Mouse (Mus musculus) midbrain, embryonic 11.5 days (tissue): ENCODE results near the gene Plcg2. TPM values are rescaled to one million over a fixed set of nuclear protein-coding genes. Genes with fewer than 3 reads are reported as not detected.
A peak's percentile ranks its signal among the peaks of the same experiment; 100 is the strongest.

ENCODE experiments used
- ATAC-seq: fragments of 200-750 bp; cut with Nextera tagmentation; 2 replicates; pipeline ENCODE4 v1.8.0; 2017; ENCODE audit warnings: moderate TSS enrichment, moderate library complexity; ENCODE audit not compliant: low FRiP score
- DNase-seq: peaks from one replicate; pipeline ENCODE4 v3.0.0; 2015; ENCODE audit warnings: low spot score; ENCODE audit errors: missing footprints
- H3K27ac ChIP-seq: fragments of 300-500 bp; sonication (generic); 2 replicates; pipeline ENCODE4 v1.5.1; 2014; ENCODE audit warnings: low read depth, low read length
- H3K27me3 ChIP-seq: fragments of 300-500 bp; sonication (generic); 2 replicates; pipeline ENCODE4 v1.6.1; 2014; ENCODE audit warnings: mild to moderate bottlenecking, low read length, moderate library complexity, mixed read lengths; ENCODE audit not compliant: control insufficient read depth, insufficient read depth
- H3K36me3 ChIP-seq: fragments of 300-500 bp; sonication (generic); 2 replicates; pipeline ENCODE4 v1.6.1; 2014; ENCODE audit warnings: mild to moderate bottlenecking, low read length, moderate library complexity, mixed read lengths; ENCODE audit not compliant: control insufficient read depth, insufficient read depth
- H3K4me1 ChIP-seq: fragments of 300-500 bp; sonication (generic); 2 replicates; pipeline ENCODE4 v1.6.1; 2014; ENCODE audit warnings: low read length; ENCODE audit not compliant: control insufficient read depth, insufficient read depth
- H3K4me2 ChIP-seq: fragments of 300-500 bp; sonication (generic); 2 replicates; pipeline ENCODE4 v1.6.1; 2014; ENCODE audit warnings: mild to moderate bottlenecking, moderate library complexity
- H3K4me3 ChIP-seq: fragments of 300-500 bp; sonication (generic); 2 replicates; pipeline ENCODE4 v1.5.1; 2014; ENCODE audit warnings: low read depth, low read length
- H3K9ac ChIP-seq: fragments of 300-500 bp; sonication (generic); 2 replicates; pipeline ENCODE4 v1.6.1; 2014; ENCODE audit warnings: low read length
- H3K9me3 ChIP-seq: fragments of 300-500 bp; sonication (generic); 2 replicates; pipeline ENCODE4 v1.6.1; 2016; ENCODE audit warnings: low read length; ENCODE audit not compliant: control insufficient read depth
- WGBS: fragments of 180-500 bp; shearing (Covaris S2); extraction: QIAGEN DNeasy Blood & Tissue Kit; methylation state at CpG from one replicate; pipeline ENCODE4 v1.1.7; 2014; 5-methylcytosine and 5-hydroxymethylcytosine counted together
- polyA plus RNA-seq: library from polyadenylated mRNA; unstranded; fragments of >200 nt; fragmentation: Nextera tagmentation; extraction: Ambion mirVana; gene quantifications from 2 replicates; pipeline ENCODE4 v1.2.1, GENCODE M21; 2014

Plcg2 gene
- polyA plus RNA-seq, 1 experiment from 2014 or later = 2.2 TPM

DNA sequence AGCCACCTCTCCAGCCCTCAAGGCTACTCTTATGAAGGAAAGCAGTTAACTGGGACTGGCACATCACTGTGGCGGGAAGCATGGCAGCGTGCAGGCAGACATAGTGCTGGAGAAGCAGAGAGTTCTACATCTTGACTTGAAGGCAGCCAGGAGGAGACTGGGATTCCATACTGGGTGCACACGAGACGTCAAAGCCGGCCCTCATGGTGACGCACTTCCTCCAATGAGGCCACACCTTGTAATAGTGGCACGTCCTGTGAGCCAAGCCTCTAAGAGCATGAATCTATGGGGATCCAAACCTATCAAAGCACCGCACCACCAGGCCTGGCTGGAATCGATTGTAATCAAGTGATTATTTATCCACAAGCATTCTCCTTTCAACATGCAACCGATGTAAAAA, 30.6 kb upstream of the Plcg2 start:
- no peak for DNase-seq
- WGBS = 89% methylated on average over 10 of the region's 10 CpGs
- Histone ChIP-seq H3K9me3 (no peaks in the 10 kb centered on the region), H3K36me3 (no peaks in the 10 kb centered on the region), H3K27ac (no peak overlapping the region), H3K4me2 (no peak overlapping the region), H3K9ac (no peak overlapping the region), H3K4me3 (no peak overlapping the region), H3K27me3 (no peaks in the 10 kb centered on the region), H3K4me1 (peaks cover 7% of the 10 kb centered on the region; the same call in 1 of the 2 replicates)
- ATAC-seq = no peak

DNA sequence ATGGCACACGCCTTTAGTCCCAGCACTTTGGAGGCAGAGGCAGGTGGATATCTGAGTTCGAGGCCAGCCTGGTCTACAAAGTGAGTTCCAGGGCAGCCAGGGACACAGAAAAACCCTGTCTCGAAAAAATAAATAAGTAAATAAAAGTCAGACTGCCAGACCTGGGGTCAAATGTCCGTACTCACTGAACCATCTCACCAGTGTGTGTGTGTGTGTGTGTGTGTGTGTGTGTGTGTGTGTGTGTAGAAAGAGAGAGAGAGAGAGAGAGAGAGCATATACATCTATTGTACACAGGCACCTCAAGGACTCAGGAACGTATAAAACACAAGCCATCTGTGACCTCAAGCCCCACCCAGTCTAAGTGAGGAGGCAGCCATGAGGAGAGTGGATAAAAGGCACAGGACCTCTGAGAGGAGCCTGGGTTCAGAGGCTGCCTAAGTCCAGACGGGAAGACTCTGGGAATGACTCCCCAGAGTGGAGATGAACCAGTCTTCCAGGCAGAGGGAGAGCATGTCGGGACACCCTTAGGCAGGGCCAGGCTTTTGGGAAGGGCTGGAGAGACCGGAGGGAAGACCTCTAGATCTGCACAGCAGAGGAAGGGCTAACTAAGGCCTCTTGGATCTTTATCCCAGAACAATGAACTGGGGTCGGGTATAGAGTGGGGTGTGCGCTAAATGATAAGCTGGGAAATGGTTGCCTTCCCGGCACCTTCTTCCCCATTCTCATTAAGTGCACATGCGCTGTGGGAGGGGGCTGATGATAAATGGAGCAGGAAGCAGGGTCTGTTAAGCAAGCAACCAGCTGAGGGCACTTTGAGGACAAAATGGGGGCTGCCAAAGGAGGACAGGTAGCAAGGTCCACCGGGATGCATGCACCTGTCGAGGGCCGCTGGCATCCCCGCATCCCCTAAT, 28.4 kb upstream of the Plcg2 start:
- H3K4me1 ChIP-seq = peaks cover 7% of the 10 kb centered on the region; the same call in 1 of the 2 replicates
- WGBS = 28% methylated on average over 16 of the region's 16 CpGs
- DNase-seq (peak; percentile 92), ATAC-seq (no peak; the same call in none of the 2 replicates)
- no peaks in the 10 kb centered on the region for H3K27me3 ChIP-seq
- H3K4me2 ChIP-seq = peak overlapping the region; percentile 42
- H3K27ac ChIP-seq = peak overlapping the region; percentile 77
- H3K36me3 ChIP-seq = no peaks in the 10 kb centered on the region
- H3K4me3 ChIP-seq = no peak overlapping the region
- peak overlapping the region; percentile 33 for H3K9ac ChIP-seq
- H3K9me3 ChIP-seq = no peaks in the 10 kb centered on the region

DNA sequence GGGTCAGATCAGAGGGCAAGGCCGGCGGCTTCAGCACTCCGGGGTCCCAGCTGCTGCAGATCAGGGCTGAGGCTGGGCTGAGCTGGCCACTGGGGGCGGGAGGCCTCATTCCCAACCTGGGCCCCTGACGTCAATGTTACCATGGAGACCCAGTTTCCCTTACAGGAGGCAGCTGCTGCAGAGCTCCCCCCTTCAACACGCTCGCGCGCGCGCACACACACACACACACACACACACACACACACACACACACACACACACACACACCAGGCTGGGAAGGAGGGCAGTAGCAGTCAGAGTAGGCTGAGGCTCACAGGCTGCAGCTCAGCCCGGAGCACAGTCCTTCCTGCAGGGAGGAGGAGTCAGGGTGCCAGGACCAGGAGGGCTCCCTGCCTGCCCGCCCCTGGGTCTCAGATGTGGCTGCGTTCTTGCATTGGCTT, 27.7 kb upstream of the Plcg2 start:
- peak overlapping the region; percentile 77 for H3K27ac ChIP-seq
- H3K27me3 ChIP-seq = no peaks in the 10 kb centered on the region
- WGBS = 2% methylated on average over 11 of the region's 14 CpGs
- H3K4me3 ChIP-seq = no peak overlapping the region
- H3K9me3 ChIP-seq = no peaks in the 10 kb centered on the region
- peak; percentile 91 for ATAC-seq
- H3K36me3 ChIP-seq = no peaks in the 10 kb centered on the region
- peak overlapping the region; percentile 42 for H3K4me2 ChIP-seq
- peaks cover 7% of the 10 kb centered on the region; the same call in 1 of the 2 replicates for H3K4me1 ChIP-seq
- DNase-seq = peak; percentile 96
- H3K9ac ChIP-seq = peak overlapping the region; percentile 33

- ATAC-seq (no peak), DNase-seq (peak; percentile 98)
- Histone ChIP-seq H3K4me2 (no peak overlapping the region), H3K36me3 (no peaks in the 10 kb centered on the region), H3K4me3 (no peak overlapping the region), H3K4me1 (peaks cover 7% of the 10 kb centered on the region; the same call in 1 of the 2 replicates), H3K9me3 (no peaks in the 10 kb centered on the region), H3K27ac (no peak overlapping the region; the same call in 1 of the 2 replicates), H3K27me3 (no peaks in the 10 kb centered on the region), H3K9ac (no peak overlapping the region; the same call in 1 of the 2 replicates)
- WGBS = 18% methylated on average over 3 of the region's 3 CpGs
These were observed 26.9 kb upstream of the Plcg2 start for GRCm38 (mm10) chr8:117471174-117471573.

DNA sequence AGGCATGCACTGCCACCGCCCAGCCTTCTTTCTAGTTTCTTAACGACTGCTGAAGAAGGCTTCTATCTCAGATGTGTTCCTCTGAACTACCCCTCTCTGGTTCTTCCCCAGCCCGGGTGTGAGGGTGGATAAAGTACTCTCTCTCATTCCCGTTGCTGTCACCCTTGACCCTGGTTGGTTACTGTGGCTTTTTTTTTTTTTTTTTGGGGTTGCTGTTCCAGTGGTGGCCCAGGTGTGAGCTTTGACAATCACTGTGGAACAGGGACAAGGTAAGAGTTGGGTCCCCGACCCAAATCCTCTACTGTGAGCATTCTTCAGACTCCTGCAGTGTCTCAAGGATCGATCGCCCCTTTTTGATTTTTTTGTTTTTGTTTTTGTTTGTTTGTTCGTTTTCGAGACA, 26.4 kb upstream of the Plcg2 start:
- ATAC-seq (no peak), DNase-seq (no peak)
- H3K27ac ChIP-seq = no peak overlapping the region
- no peak overlapping the region for H3K4me3 ChIP-seq
- no peaks in the 10 kb centered on the region for H3K9me3 ChIP-seq
- H3K4me1 ChIP-seq = peaks cover 7% of the 10 kb centered on the region; the same call in 1 of the 2 replicates
- H3K4me2 ChIP-seq = no peak overlapping the region
- WGBS = 82% methylated on average over 9 of the region's 9 CpGs
- H3K36me3 ChIP-seq = no peaks in the 10 kb centered on the region
- H3K27me3 ChIP-seq = no peaks in the 10 kb centered on the region
- H3K9ac ChIP-seq = no peak overlapping the region

- Histone ChIP-seq H3K4me1 (peaks cover 7% of the 10 kb centered on the region; the same call in 1 of the 2 replicates), H3K9me3 (no peaks in the 10 kb centered on the region), H3K36me3 (no peaks in the 10 kb centered on the region), H3K27ac (no peak overlapping the region), H3K27me3 (no peaks in the 10 kb centered on the region), H3K4me3 (no peak overlapping the region), H3K9ac (no peak overlapping the region), H3K4me2 (no peak overlapping the region)
- ATAC-seq (no peak), DNase-seq (no peak)
- 90% methylated on average over 4 of the region's 4 CpGs for WGBS
These were observed 25.8 kb upstream of the Plcg2 start for GRCm38 (mm10) chr8:117472332-117472731.

DNA sequence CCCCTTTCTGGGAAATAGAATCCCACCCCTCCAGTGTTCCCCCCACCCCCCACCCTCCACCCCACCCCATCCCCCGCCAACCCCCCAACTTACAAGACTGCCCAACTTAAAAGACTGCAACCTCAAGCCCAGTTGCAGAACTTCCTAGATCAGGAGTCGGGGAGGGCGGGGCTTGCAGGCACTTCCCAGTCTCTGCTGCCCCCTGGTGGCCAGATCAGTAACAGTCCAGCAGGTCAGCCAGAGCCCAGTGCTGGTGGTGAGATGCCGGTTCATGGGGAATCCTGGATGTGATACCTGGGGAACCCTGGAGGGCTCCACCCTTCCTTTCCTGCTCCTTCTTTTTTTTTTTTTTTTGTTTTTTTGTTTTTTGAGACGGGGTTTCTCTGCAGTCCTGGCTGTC, 23.1 kb upstream of the Plcg2 start:
- Histone ChIP-seq H3K4me1 (peaks cover 3% of the 10 kb centered on the region; the same call in 1 of the 2 replicates), H3K9me3 (no peaks in the 10 kb centered on the region), H3K4me2 (no peak overlapping the region), H3K27ac (no peak overlapping the region), H3K4me3 (no peak overlapping the region), H3K36me3 (no peaks in the 10 kb centered on the region), H3K9ac (no peak overlapping the region), H3K27me3 (no peaks in the 10 kb centered on the region)
- WGBS = 4% methylated on average over 5 of the region's 5 CpGs
- ATAC-seq = peak; percentile 30
- peak; percentile 98 for DNase-seq

GRCm38 (mm10) chr8:117475819-117476218, 22.3 kb upstream of the Plcg2 start:
- ATAC-seq = no peak
- Histone ChIP-seq H3K9ac (no peak overlapping the region), H3K4me3 (no peak overlapping the region), H3K9me3 (no peaks in the 10 kb centered on the region), H3K27me3 (no peaks in the 10 kb centered on the region), H3K4me2 (no peak overlapping the region), H3K36me3 (no peaks in the 10 kb centered on the region), H3K4me1 (no peaks in the 10 kb centered on the region), H3K27ac (no peak overlapping the region)
- 84% methylated on average over 7 of the region's 7 CpGs for WGBS
- no peak for DNase-seq

DNA sequence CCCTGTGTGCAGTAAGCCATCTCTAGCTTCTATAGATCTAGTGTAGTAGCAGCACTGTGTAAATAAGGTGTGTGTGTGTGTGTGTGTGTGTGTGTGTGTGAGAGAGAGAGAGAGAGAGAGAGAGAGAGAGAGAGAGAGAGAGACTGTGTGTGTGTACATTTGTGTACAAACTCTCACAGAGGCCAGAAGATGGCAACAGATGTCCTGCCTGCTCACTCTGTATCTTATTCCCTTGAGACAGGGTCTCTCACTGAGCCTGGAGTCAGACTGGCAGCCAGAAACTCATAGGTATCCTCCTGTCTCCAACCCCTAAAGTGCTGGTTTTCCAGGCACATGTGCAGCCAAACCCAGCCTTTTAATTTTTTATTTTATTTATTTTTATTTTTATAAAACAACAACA, 20.0 kb upstream of the Plcg2 start:
- no peak overlapping the region for H3K9ac ChIP-seq
- no peak overlapping the region for H3K27ac ChIP-seq
- H3K4me3 ChIP-seq = no peak overlapping the region
- H3K9me3 ChIP-seq = no peaks in the 10 kb centered on the region
- ATAC-seq = no peak
- H3K4me2 ChIP-seq = no peak overlapping the region
- no peaks in the 10 kb centered on the region for H3K36me3 ChIP-seq
- H3K4me1 ChIP-seq = no peaks in the 10 kb centered on the region
- no peaks in the 10 kb centered on the region for H3K27me3 ChIP-seq
- no peak for DNase-seq
